Mouse (Mus musculus) testis, adult 2 months (tissue): Measurements from ENCODE around the gene Tmem219.

Experiments
- CTCF ChIP-seq: fragments of 200-500 bp; IDR thresholded peaks from 2 replicates; pipeline ENCODE4 v1.5.1; 2012; ENCODE audit warnings: low read depth, mild to moderate bottlenecking, inconsistent platforms, low read length, moderate library complexity; ENCODE audit not compliant: control insufficient read depth, insufficient read depth, insufficient replicate concordance
- POLR2A ChIP-seq: fragments of 200-500 bp; IDR thresholded peaks from 2 replicates; pipeline ENCODE4 v1.6.1; 2012; ENCODE audit warnings: low read depth, mild to moderate bottlenecking, inconsistent platforms, low read length, moderate library complexity; ENCODE audit not compliant: control insufficient read depth

DNA sequence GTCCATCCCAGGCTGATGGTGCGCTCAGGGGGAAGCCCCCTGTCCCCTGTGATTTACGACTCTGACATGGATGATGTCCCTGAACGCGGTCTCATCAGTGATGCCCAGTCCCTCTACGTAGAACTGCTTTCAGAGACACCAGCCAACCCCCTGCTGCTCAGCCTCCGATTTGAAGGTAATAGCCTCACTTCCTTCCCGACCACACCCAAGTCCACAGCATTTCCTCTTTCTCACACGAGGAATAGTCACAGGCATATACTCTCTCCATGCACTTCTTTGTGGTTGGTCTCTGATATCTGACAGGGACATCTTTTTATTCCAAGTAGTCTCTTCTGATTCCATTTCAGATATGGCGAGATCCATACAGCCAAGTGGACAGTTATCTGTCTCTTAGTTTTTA lies 37.1 kb upstream of the Tmem219 start:
- no peak for TF ChIP-seq POLR2A
- no peak for TF ChIP-seq CTCF
